Mouse (Mus musculus) ES-E14 (cell line): ENCODE measurements around the gene Ldha.
"Not testable (repeated sequence)": the region's sequence is repeated elsewhere in the genome, so short reads cannot be mapped to it uniquely, and the experiment has no call there.

Experiments
- CHD2 ChIP-seq: IDR thresholded peaks from 2 replicates; pipeline ENCODE4 v1.6.1; 2014; ENCODE audit warnings: mild to moderate bottlenecking, low read depth, low read length, inconsistent platforms
- HCFC1 ChIP-seq: IDR thresholded peaks from 2 replicates; pipeline ENCODE4 v1.6.1; 2012; ENCODE audit warnings: low read length, inconsistent platforms, borderline replicate concordance; ENCODE audit not compliant: insufficient read depth
- MAFK ChIP-seq: IDR thresholded peaks from 2 replicates; pipeline ENCODE4 v1.6.1; 2014; ENCODE audit warnings: mild to moderate bottlenecking, low read depth, low read length, inconsistent platforms; ENCODE audit not compliant: insufficient read depth
- ZNF384 ChIP-seq: IDR thresholded peaks from 2 replicates; pipeline ENCODE4 v1.6.1; 2012; ENCODE audit warnings: low read depth, low read length, inconsistent platforms

GRCm38 (mm10) chr7:46832112-46832810, 9.0 kb upstream of the Ldha start:
- not testable (repeated sequence) for TF ChIP-seq CHD2, MAFK, ZNF384, HCFC1
